Mouse (Mus musculus): Measurements from ENCODE around the gene Tnfrsf23. TPM values are rescaled to one million over a fixed set of nuclear protein-coding genes. Genes with fewer than 3 reads are reported as not detected.
A peak's percentile ranks its signal among the peaks of the same experiment; 100 is the strongest.

The Tnfrsf23 gene
- total and polyA plus RNA-seq, 3 experiments = 0.08 to 0.71 TPM; not detected in 1

- no peak for DNase-seq (ENCODE audit: extremely low read depth)
- Histone ChIP-seq H3K4me3 (replicated peaks in 1 of 3; ENCODE audit: low read depth in 2 of 3, low read length in 2 of 3, poor library complexity in 1 of 3) (no peak overlapping the region), H3K36me3 (replicated peaks in 1 of 2; ENCODE audit: control insufficient read depth in 1 of 2, insufficient read depth in 1 of 2, low read length in 1 of 2) (no peaks in the 10 kb centered on the region), H3K9ac (ENCODE audit: insufficient read depth, low read depth) (no peak overlapping the region), H3K4me1 (ENCODE audit: control insufficient read depth in 1 of 2, insufficient read depth in 2 of 2) (peaks cover 0 to 2% of the 10 kb centered on the region in 2 experiments; a peak in 1 of 4 replicates), H3K27me3 (replicated peaks) (peaks cover 86% of the 10 kb centered on the region), H3K79me2 (replicated peaks; ENCODE audit: control insufficient read depth, extremely low read depth, insufficient read depth, poor library complexity, severe bottlenecking) (no peaks in the 10 kb centered on the region), H3K4me2 (ENCODE audit: insufficient read depth, low read depth, poor library complexity, severe bottlenecking) (no peak overlapping the region), H3K27ac (ENCODE audit: insufficient read depth, low read depth) (no peak overlapping the region), H3K9me3 (replicated peaks; ENCODE audit: low read length) (no peaks in the 10 kb centered on the region)
- no peak for TF ChIP-seq POLR2AphosphoS2 (IDR thresholded peaks at IDR 0.05; ENCODE audit: low read depth, low read length)
- peak in 1 of 2 experiments; percentile 50; a peak in 2 of 4 replicates for TF ChIP-seq CTCF (conservative IDR thresholded peaks at IDR 0.05 in 1 of 2, IDR thresholded peaks at IDR 0.05 in 1 of 2; ENCODE audit: low read depth in 2 of 2, low read length in 2 of 2)
- in situ Hi-C loops (cut with MboI; ENCODE audit: low pct_ligation_motif_present, low pct_unique_long_range_greater_than_20kb, low sequenced_read_pairs) = loop anchor here (25.0 kb wide), 1 partner anchor 589 kb away; no protein-coding TSS in a partner anchor
- dilution Hi-C loops (cut with MboI; ENCODE audit: extremely low pct_ligation_motif_present, extremely low pct_unique_long_range_greater_than_20kb, low sequenced_read_pairs) = no loop called here
These were observed 40.7 kb upstream of the Tnfrsf23 start for GRCm38 (mm10) chr7:143726396-143726795.

GRCm38 (mm10) chr7:143723841-143724240, 38.2 kb upstream of the Tnfrsf23 start:
- no peak overlapping the region for H3K27ac ChIP-seq (ENCODE audit: insufficient read depth, low read depth)
- peaks cover 0 to 2% of the 10 kb centered on the region in 2 experiments; a peak in 1 of 4 replicates for H3K4me1 ChIP-seq (ENCODE audit: control insufficient read depth in 1 of 2, insufficient read depth in 2 of 2)
- DNase-seq (ENCODE audit: extremely low read depth) = no peak
- H3K9ac ChIP-seq (ENCODE audit: insufficient read depth, low read depth) = no peak overlapping the region
- no peaks in the 10 kb centered on the region for H3K9me3 ChIP-seq (replicated peaks; ENCODE audit: low read length)
- TF ChIP-seq UBTF (IDR thresholded peaks at IDR 0.05; ENCODE audit: low read depth, low read length) (no peak), E2F4 (IDR thresholded peaks at IDR 0.05; ENCODE audit: insufficient replicate concordance, low read depth, low read length) (no peak), MXI1 (IDR thresholded peaks at IDR 0.05; ENCODE audit: low read depth, low read length) (no peak), ZC3H11A (IDR thresholded peaks at IDR 0.05; ENCODE audit: low read depth, low read length) (no peak), ELF1 (IDR thresholded peaks at IDR 0.05; ENCODE audit: low read depth, low read length) (no peak), NELFE (IDR thresholded peaks at IDR 0.05; ENCODE audit: low read depth, low read length) (no peak), EP300 (IDR thresholded peaks at IDR 0.05; ENCODE audit: low read length) (no peak), MAX (IDR thresholded peaks at IDR 0.05; ENCODE audit: low read length) (no peak), ZMIZ1 (IDR thresholded peaks at IDR 0.05; ENCODE audit: low read depth, low read length) (no peak), CTCF (conservative IDR thresholded peaks at IDR 0.05 in 1 of 2, IDR thresholded peaks at IDR 0.05 in 1 of 2; ENCODE audit: low read depth in 2 of 2, low read length in 2 of 2) (no peak), TCF12 (IDR thresholded peaks at IDR 0.05; ENCODE audit: low read depth, low read length) (no peak)
- H3K4me3 ChIP-seq (replicated peaks in 1 of 3; ENCODE audit: low read depth in 2 of 3, low read length in 2 of 3, poor library complexity in 1 of 3) = no peak overlapping the region
- no peaks in the 10 kb centered on the region for H3K79me2 ChIP-seq (replicated peaks; ENCODE audit: control insufficient read depth, extremely low read depth, insufficient read depth, poor library complexity, severe bottlenecking)
- peaks cover 90% of the 10 kb centered on the region for H3K27me3 ChIP-seq (replicated peaks)
- H3K36me3 ChIP-seq (replicated peaks in 1 of 2; ENCODE audit: control insufficient read depth in 1 of 2, insufficient read depth in 1 of 2, low read length in 1 of 2) = no peaks in the 10 kb centered on the region
- H3K4me2 ChIP-seq (ENCODE audit: insufficient read depth, low read depth, poor library complexity, severe bottlenecking) = no peak overlapping the region
- in situ Hi-C loops (cut with MboI; ENCODE audit: low pct_ligation_motif_present, low pct_unique_long_range_greater_than_20kb, low sequenced_read_pairs) = no loop called here
- dilution Hi-C loops (cut with MboI; ENCODE audit: extremely low pct_ligation_motif_present, extremely low pct_unique_long_range_greater_than_20kb, low sequenced_read_pairs) = no loop called here

- no peaks in the 10 kb centered on the region for H3K9me3 ChIP-seq (replicated peaks; ENCODE audit: low read length)
- no peaks in the 10 kb centered on the region for H3K36me3 ChIP-seq (replicated peaks in 1 of 2; ENCODE audit: control insufficient read depth in 1 of 2, insufficient read depth in 1 of 2, low read length in 1 of 2)
- DNase-seq (ENCODE audit: extremely low read depth) = no peak
- dilution Hi-C loops (cut with MboI; ENCODE audit: extremely low pct_ligation_motif_present, extremely low pct_unique_long_range_greater_than_20kb, low sequenced_read_pairs) = no loop called here
- peaks cover 0 to 2% of the 10 kb centered on the region in 2 experiments; a peak in 1 of 4 replicates for H3K4me1 ChIP-seq (ENCODE audit: control insufficient read depth in 1 of 2, insufficient read depth in 2 of 2)
- H3K9ac ChIP-seq (ENCODE audit: insufficient read depth, low read depth) = no peak overlapping the region
- no peak overlapping the region for H3K27ac ChIP-seq (ENCODE audit: insufficient read depth, low read depth)
- in situ Hi-C loops (cut with MboI; ENCODE audit: low pct_ligation_motif_present, low pct_unique_long_range_greater_than_20kb, low sequenced_read_pairs) = no loop called here
- H3K79me2 ChIP-seq (replicated peaks; ENCODE audit: control insufficient read depth, extremely low read depth, insufficient read depth, poor library complexity, severe bottlenecking) = no peaks in the 10 kb centered on the region
- H3K27me3 ChIP-seq (replicated peaks) = peaks cover 89% of the 10 kb centered on the region
- H3K4me2 ChIP-seq (ENCODE audit: insufficient read depth, low read depth, poor library complexity, severe bottlenecking) = no peak overlapping the region
- H3K4me3 ChIP-seq (replicated peaks in 1 of 3; ENCODE audit: low read depth in 2 of 3, low read length in 2 of 3, poor library complexity in 1 of 3) = no peak overlapping the region
- TF ChIP-seq TBP (conservative IDR thresholded peaks at IDR 0.05; ENCODE audit: low read depth, low read length) (no peak), RCOR1 (conservative IDR thresholded peaks at IDR 0.05; ENCODE audit: low read depth, low read length) (no peak), ETS1 (conservative IDR thresholded peaks at IDR 0.05; ENCODE audit: low read depth, low read length) (no peak), USF1 (IDR thresholded peaks at IDR 0.05; ENCODE audit: low read depth, low read length) (no peak), RAD21 (IDR thresholded peaks at IDR 0.05; ENCODE audit: low read depth, low read length) (no peak), MXI1 (IDR thresholded peaks at IDR 0.05; ENCODE audit: low read depth, low read length) (no peak), ZNF384 (IDR thresholded peaks at IDR 0.05; ENCODE audit: low read depth, low read length) (no peak), ZKSCAN1 (IDR thresholded peaks at IDR 0.05; ENCODE audit: borderline replicate concordance, low read depth, low read length) (no peak)
These were observed 37.0 kb upstream of the Tnfrsf23 start for GRCm38 (mm10) chr7:143722646-143723045.

Measured in CH12.LX (cell line).